Mouse (Mus musculus): ENCODE measurements around the gene Csrp1. TPM values are rescaled to one million over a fixed set of nuclear protein-coding genes. Genes with fewer than 3 reads are reported as not detected.

Gene Csrp1
- 28.9 and 54.8 TPM in 2 replicates for polyA plus RNA-seq (2012; rRNA removed)

- Histone ChIP-seq H3K27me3 (ENCODE audit: control insufficient read depth, insufficient read depth, low read length) (no peaks in the 10 kb centered on the region), H3K4me3 (ENCODE audit: control insufficient read depth, low read depth, low read length) (no peak within 1 kb of the TSS), H3K4me1 (ENCODE audit: control insufficient read depth, insufficient read depth, low read length) (no peaks in the 10 kb centered on the region; the same call in 1 of the 2 replicates), H3K36me3 (ENCODE audit: control insufficient read depth, insufficient read depth, low read length) (no peaks in the 10 kb centered on the region), H3K27ac (ENCODE audit: control insufficient read depth, insufficient read depth, low read depth, low read length) (peak within 1 kb of the TSS; percentile 39; the same call in 1 of the 2 replicates)
- TF ChIP-seq CTCF (IDR thresholded peaks at IDR 0.05; ENCODE audit: control insufficient read depth, insufficient read depth, insufficient replicate concordance, low read depth, low read length): no peak
- no peak for TF ChIP-seq POLR2A (IDR thresholded peaks at IDR 0.05; ENCODE audit: control insufficient read depth, low read depth, low read length)
Observed at GRCm38 (mm10) chr1:135719983-135720382, at the start of gene Csrp1. TSS of gene Csrp1 (plus strand) at chr1:135720061.

- no peak overlapping the region for H3K27ac ChIP-seq (ENCODE audit: control insufficient read depth, insufficient read depth, low read depth, low read length)
- no peaks in the 10 kb centered on the region; the same call in 1 of the 2 replicates for H3K4me1 ChIP-seq (ENCODE audit: control insufficient read depth, insufficient read depth, low read length)
- peak; percentile 100 for TF ChIP-seq CTCF (IDR thresholded peaks at IDR 0.05; ENCODE audit: control insufficient read depth, insufficient read depth, insufficient replicate concordance, low read depth, low read length)
- no peak for TF ChIP-seq POLR2A (IDR thresholded peaks at IDR 0.05; ENCODE audit: control insufficient read depth, low read depth, low read length)
- H3K4me3 ChIP-seq (ENCODE audit: control insufficient read depth, low read depth, low read length): no peak overlapping the region
- H3K36me3 ChIP-seq (ENCODE audit: control insufficient read depth, insufficient read depth, low read length): no peaks in the 10 kb centered on the region
- H3K27me3 ChIP-seq (ENCODE audit: control insufficient read depth, insufficient read depth, low read length): no peaks in the 10 kb centered on the region
Observed at GRCm38 (mm10) chr1:135670397-135671130, 49.3 kb upstream of the Csrp1 start.

GRCm38 (mm10) chr1:135671406-135671805, 48.5 kb upstream of the Csrp1 start:
- TF ChIP-seq POLR2A (IDR thresholded peaks at IDR 0.05; ENCODE audit: control insufficient read depth, low read depth, low read length): no peak
- TF ChIP-seq CTCF (IDR thresholded peaks at IDR 0.05; ENCODE audit: control insufficient read depth, insufficient read depth, insufficient replicate concordance, low read depth, low read length): peak; percentile 67; the same call in 1 of the 2 replicates
- Histone ChIP-seq H3K4me3 (ENCODE audit: control insufficient read depth, low read depth, low read length) (no peak overlapping the region), H3K36me3 (ENCODE audit: control insufficient read depth, insufficient read depth, low read length) (no peaks in the 10 kb centered on the region), H3K4me1 (ENCODE audit: control insufficient read depth, insufficient read depth, low read length) (no peaks in the 10 kb centered on the region; the same call in 1 of the 2 replicates), H3K27ac (ENCODE audit: control insufficient read depth, insufficient read depth, low read depth, low read length) (no peak overlapping the region), H3K27me3 (ENCODE audit: control insufficient read depth, insufficient read depth, low read length) (no peaks in the 10 kb centered on the region)

- no peak overlapping the region for H3K27ac ChIP-seq (ENCODE audit: control insufficient read depth, insufficient read depth, low read depth, low read length)
- H3K27me3 ChIP-seq (ENCODE audit: control insufficient read depth, insufficient read depth, low read length): no peaks in the 10 kb centered on the region
- TF ChIP-seq CTCF (IDR thresholded peaks at IDR 0.05; ENCODE audit: control insufficient read depth, insufficient read depth, insufficient replicate concordance, low read depth, low read length) (no peak), POLR2A (IDR thresholded peaks at IDR 0.05; ENCODE audit: control insufficient read depth, low read depth, low read length) (no peak)
- H3K4me3 ChIP-seq (ENCODE audit: control insufficient read depth, low read depth, low read length): no peak overlapping the region
- H3K36me3 ChIP-seq (ENCODE audit: control insufficient read depth, insufficient read depth, low read length): no peaks in the 10 kb centered on the region
- H3K4me1 ChIP-seq (ENCODE audit: control insufficient read depth, insufficient read depth, low read length): no peaks in the 10 kb centered on the region; the same call in 1 of the 2 replicates
Observed at GRCm38 (mm10) chr1:135671956-135672355, 47.9 kb upstream of the Csrp1 start.

- H3K27me3 ChIP-seq (ENCODE audit: control insufficient read depth, insufficient read depth, low read length): no peaks in the 10 kb centered on the region
- no peak overlapping the region for H3K4me3 ChIP-seq (ENCODE audit: control insufficient read depth, low read depth, low read length)
- H3K4me1 ChIP-seq (ENCODE audit: control insufficient read depth, insufficient read depth, low read length): no peaks in the 10 kb centered on the region; the same call in 1 of the 2 replicates
- no peak overlapping the region for H3K27ac ChIP-seq (ENCODE audit: control insufficient read depth, insufficient read depth, low read depth, low read length)
- H3K36me3 ChIP-seq (ENCODE audit: control insufficient read depth, insufficient read depth, low read length): no peaks in the 10 kb centered on the region
- TF ChIP-seq CTCF (IDR thresholded peaks at IDR 0.05; ENCODE audit: control insufficient read depth, insufficient read depth, insufficient replicate concordance, low read depth, low read length) (no peak), POLR2A (IDR thresholded peaks at IDR 0.05; ENCODE audit: control insufficient read depth, low read depth, low read length) (no peak)
Observed at GRCm38 (mm10) chr1:135672374-135672773, 47.5 kb upstream of the Csrp1 start.

GRCm38 (mm10) chr1:135673423-135673822, 46.4 kb upstream of the Csrp1 start:
- no peaks in the 10 kb centered on the region; the same call in 1 of the 2 replicates for H3K4me1 ChIP-seq (ENCODE audit: control insufficient read depth, insufficient read depth, low read length)
- TF ChIP-seq CTCF (IDR thresholded peaks at IDR 0.05; ENCODE audit: control insufficient read depth, insufficient read depth, insufficient replicate concordance, low read depth, low read length): no peak
- TF ChIP-seq POLR2A (IDR thresholded peaks at IDR 0.05; ENCODE audit: control insufficient read depth, low read depth, low read length): no peak
- no peaks in the 10 kb centered on the region for H3K36me3 ChIP-seq (ENCODE audit: control insufficient read depth, insufficient read depth, low read length)
- no peak overlapping the region for H3K4me3 ChIP-seq (ENCODE audit: control insufficient read depth, low read depth, low read length)
- H3K27ac ChIP-seq (ENCODE audit: control insufficient read depth, insufficient read depth, low read depth, low read length): no peak overlapping the region
- H3K27me3 ChIP-seq (ENCODE audit: control insufficient read depth, insufficient read depth, low read length): no peaks in the 10 kb centered on the region

GRCm38 (mm10) chr1:135675449-135676129, 44.3 kb upstream of the Csrp1 start:
- H3K4me1 ChIP-seq (ENCODE audit: control insufficient read depth, insufficient read depth, low read length): no peaks in the 10 kb centered on the region; the same call in 1 of the 2 replicates
- TF ChIP-seq CTCF (IDR thresholded peaks at IDR 0.05; ENCODE audit: control insufficient read depth, insufficient read depth, insufficient replicate concordance, low read depth, low read length) (no peak), POLR2A (IDR thresholded peaks at IDR 0.05; ENCODE audit: control insufficient read depth, low read depth, low read length) (no peak)
- H3K27ac ChIP-seq (ENCODE audit: control insufficient read depth, insufficient read depth, low read depth, low read length): no peak overlapping the region
- no peaks in the 10 kb centered on the region for H3K36me3 ChIP-seq (ENCODE audit: control insufficient read depth, insufficient read depth, low read length)
- no peak overlapping the region for H3K4me3 ChIP-seq (ENCODE audit: control insufficient read depth, low read depth, low read length)
- H3K27me3 ChIP-seq (ENCODE audit: control insufficient read depth, insufficient read depth, low read length): no peaks in the 10 kb centered on the region

Data from testis, adult 2 months (tissue).